Mouse (Mus musculus): ENCODE results near the gene Vezf1. TPM values are rescaled to one million over a fixed set of nuclear protein-coding genes. Genes with fewer than 3 reads are reported as not detected.

Gene Vezf1
- total RNA-seq, 1 experiment from 2014 or later = 42.6 TPM

- no peak for ATAC-seq (replicated peaks; ENCODE audit: low read depth, poor library complexity, severe bottlenecking)
Observed at GRCm38 (mm10) chr11:88118817-88119642, 51.0 kb downstream of the Vezf1 start.

DNA sequence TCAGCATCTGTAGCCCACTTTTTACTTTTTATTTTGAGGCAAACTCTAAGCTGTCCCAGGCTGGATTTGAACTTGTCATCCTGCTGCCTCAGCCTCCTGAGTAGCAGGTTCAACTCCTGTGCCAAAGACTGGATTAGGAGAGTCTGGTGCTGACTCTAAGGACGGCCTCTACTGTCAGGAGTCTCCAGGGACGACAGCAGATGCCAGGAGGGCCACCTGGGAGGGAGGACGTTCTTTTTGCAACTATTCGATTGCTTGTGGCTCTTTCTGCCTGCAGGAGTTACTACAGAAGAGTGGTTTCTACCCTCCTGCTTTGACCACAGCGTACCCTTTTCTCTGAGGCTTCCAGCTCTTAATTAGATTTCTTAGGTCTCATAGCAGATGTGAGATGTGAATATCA is 54.5 kb downstream of the Vezf1 start:
- no peak for ATAC-seq (replicated peaks; ENCODE audit: low read depth, poor library complexity, severe bottlenecking)

DNA sequence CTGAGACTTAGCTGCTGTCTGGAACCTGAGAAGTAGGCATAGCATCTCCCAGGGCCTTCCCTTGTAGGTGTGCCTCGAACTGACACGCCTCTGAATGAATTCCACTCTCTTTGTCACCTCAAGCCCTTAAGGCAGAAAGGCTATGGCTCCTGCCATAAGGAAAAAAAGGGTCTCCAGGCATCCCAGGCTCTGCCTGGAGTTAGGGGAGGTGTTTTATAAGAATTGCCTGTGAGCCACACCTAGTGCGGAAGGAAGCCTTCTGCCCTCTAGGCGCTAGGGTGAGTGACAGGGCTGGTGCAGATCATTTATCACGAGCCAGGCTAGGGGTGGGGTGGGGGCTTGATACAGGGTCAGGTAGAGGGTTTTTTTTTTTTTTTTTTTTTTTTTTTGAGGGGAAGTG is 54.9 kb downstream of the Vezf1 start:
- no peak for ATAC-seq (replicated peaks; ENCODE audit: low read depth, poor library complexity, severe bottlenecking)

DNA sequence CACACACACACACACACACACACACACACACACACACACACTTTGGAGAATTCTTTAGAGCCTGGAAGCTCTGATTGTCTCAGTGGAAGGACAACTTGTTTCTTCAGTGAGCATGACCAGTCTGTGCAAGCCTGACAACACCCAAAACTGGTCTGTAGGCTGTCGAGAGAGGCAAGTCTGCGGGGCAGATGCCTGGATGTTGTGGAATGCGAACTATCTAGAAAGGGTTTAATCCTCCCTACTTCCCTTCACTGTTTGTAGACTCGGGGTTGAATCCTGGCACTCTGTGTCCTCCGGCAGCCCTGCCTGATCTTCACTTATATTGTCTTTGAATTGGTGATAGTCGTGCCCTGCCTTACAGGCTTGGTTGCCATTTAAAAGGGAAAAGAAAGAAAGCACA is 55.7 kb downstream of the Vezf1 start:
- no peak for ATAC-seq (replicated peaks; ENCODE audit: low read depth, poor library complexity, severe bottlenecking)

- no peak for ATAC-seq (replicated peaks; ENCODE audit: low read depth, poor library complexity, severe bottlenecking)
Observed at GRCm38 (mm10) chr11:88125483-88125882, 57.4 kb downstream of the Vezf1 start.

DNA sequence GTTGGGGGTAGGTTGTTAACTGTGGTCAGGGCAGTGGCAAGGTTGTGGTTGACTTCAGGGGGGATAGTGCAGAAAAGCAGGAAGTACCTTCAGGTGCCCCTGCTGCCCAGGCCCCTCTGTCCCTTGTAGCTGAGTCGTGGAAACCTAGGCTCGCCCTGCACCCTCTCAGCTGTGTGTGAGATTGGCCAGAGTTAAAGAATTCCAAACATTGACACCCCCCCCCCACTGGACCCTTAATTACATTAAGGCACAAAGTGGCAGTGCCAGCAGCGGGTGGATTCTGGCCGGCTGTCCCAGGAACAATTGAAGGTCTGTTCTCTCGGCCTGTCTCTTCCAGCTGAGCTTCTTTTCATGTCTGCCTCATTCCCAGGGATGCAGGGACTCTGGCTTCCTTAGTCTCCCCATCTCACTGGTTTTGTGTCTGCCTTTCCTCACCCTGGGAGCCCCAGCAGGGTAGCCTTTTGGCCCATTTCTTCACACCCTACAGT is 58.3 kb downstream of the Vezf1 start:
- ATAC-seq (replicated peaks; ENCODE audit: low read depth, poor library complexity, severe bottlenecking) = peak; percentile 62

GRCm38 (mm10) chr11:88128461-88128860 is 60.4 kb downstream of the Vezf1 start:
- ATAC-seq (replicated peaks; ENCODE audit: low read depth, poor library complexity, severe bottlenecking) = no peak

- ATAC-seq (replicated peaks; ENCODE audit: low read depth, poor library complexity, severe bottlenecking) = no peak
Observed at GRCm38 (mm10) chr11:88129281-88129680, 61.2 kb downstream of the Vezf1 start.

DNA sequence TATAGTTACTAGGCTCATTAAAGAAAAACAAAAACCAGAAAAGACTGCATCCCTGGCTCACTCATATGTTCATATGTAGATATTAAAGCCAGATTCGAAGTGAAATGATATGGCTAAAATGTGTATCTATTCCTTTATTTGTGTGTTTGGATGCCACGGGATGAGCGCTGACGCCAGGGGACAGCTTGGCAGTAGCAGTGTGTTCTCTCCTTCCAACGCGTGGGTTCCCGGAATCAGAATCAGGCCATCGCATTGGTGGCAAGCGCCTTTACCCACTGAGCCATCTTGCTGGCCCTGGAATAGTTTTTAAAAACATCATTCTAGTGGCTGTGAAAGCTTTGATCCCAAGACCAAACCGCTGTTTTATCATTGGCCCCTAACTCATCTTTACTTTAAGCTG is 61.9 kb downstream of the Vezf1 start:
- no peak for ATAC-seq (replicated peaks; ENCODE audit: low read depth, poor library complexity, severe bottlenecking)

DNA sequence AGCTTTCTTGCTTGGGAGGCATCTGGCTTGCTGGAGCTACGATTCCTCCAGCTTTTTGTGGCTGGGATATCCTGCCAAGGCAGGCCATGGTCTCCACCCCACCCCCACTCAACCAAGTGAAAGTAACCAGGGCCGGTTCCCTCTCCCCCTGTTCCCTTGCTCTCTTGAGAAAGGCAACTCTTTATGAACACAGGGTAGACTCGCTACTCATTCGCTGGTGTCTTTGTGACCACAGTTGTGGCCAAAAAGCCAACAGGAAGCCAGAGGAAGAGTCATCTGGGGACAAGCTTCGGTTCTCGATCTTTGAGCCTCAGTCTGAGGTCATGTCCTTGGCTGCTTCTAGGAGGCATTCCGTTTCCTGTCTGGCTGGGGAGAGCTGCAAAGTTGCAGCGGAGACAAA is 63.8 kb downstream of the Vezf1 start:
- peak; percentile 94 for ATAC-seq (replicated peaks; ENCODE audit: low read depth, poor library complexity, severe bottlenecking)

Other genes with a start within 250 kb of the Vezf1 start
- gene Lpo, start 240.0 kb upstream of the Vezf1 start, total RNA-seq (2017) = not detected in 2 replicates
- gene Mks1, start 215.1 kb upstream of the Vezf1 start, total RNA-seq (2017) = 3.9 and 5.3 TPM in 2 replicates
- gene Epx, start 192.7 kb upstream of the Vezf1 start, total RNA-seq (2017) = 0.73 and 1.8 TPM in 2 replicates
- gene Olfr462, start 176.0 kb upstream of the Vezf1 start, total RNA-seq (2017) = not detected in 2 replicates
- gene Olfr463, start 170.9 kb upstream of the Vezf1 start, total RNA-seq (2017) = not detected in 2 replicates
- gene Olfr464, start 147.3 kb upstream of the Vezf1 start, total RNA-seq (2017) = not detected in 2 replicates
- 20.2 and 24.9 TPM in 2 replicates for gene Dynll2, start 80.7 kb upstream of the Vezf1 start, total RNA-seq (2017)
- gene Srsf1, start 20.9 kb upstream of the Vezf1 start, total RNA-seq (2017) = 612 and 668 TPM in 2 replicates
- gene Cuedc1, start 29.8 kb downstream of the Vezf1 start, total RNA-seq (2017) = 3.3 and 4.2 TPM in 2 replicates
- 49.4 and 78.2 TPM in 2 replicates for gene Mrps23, start 136.1 kb downstream of the Vezf1 start, total RNA-seq (2017)
- not detected in 2 replicates for gene Ccdc182, start 225.8 kb downstream of the Vezf1 start, total RNA-seq (2017)

Data from common myeloid progenitor, adult 5-6 weeks (primary cell).